Mouse (Mus musculus) ovary, postnatal 14 days (tissue): Measurements from ENCODE around the gene Anapc15-ps.

Experiments
- DNase-seq: peaks from one replicate; pipeline ENCODE4 v3.0.0; 2022; ENCODE audit warnings: low spot score

Gene Anapc15-ps

GRCm38 (mm10) chr10:95673351-95673750, at the start of gene Anapc15-ps:
Gene Anapc15-ps (minus strand): TSS chr10:95673451.
- no peak for DNase-seq

- DNase-seq: no peak
These were observed 49.0 kb upstream of the Anapc15-ps start for GRCm38 (mm10) chr10:95722203-95722611.

GRCm38 (mm10) chr10:95720181-95720798, 47.0 kb upstream of the Anapc15-ps start:
- DNase-seq: no peak

GRCm38 (mm10) chr10:95719472-95719871, 46.2 kb upstream of the Anapc15-ps start:
- DNase-seq: no peak

GRCm38 (mm10) chr10:95718760-95719159, 45.5 kb upstream of the Anapc15-ps start:
- DNase-seq: no peak

GRCm38 (mm10) chr10:95717106-95717680, 43.9 kb upstream of the Anapc15-ps start:
- no peak for DNase-seq

GRCm38 (mm10) chr10:95715687-95716086, 42.4 kb upstream of the Anapc15-ps start:
- DNase-seq: no peak

- DNase-seq: no peak
These were observed 39.0 kb upstream of the Anapc15-ps start for GRCm38 (mm10) chr10:95712221-95712620.

- DNase-seq: no peak
These were observed 36.8 kb upstream of the Anapc15-ps start for GRCm38 (mm10) chr10:95709903-95710660.

- no peak for DNase-seq
These were observed 36.1 kb upstream of the Anapc15-ps start for GRCm38 (mm10) chr10:95709143-95709880.

- no peak for DNase-seq
These were observed 34.8 kb upstream of the Anapc15-ps start for GRCm38 (mm10) chr10:95708001-95708400.

GRCm38 (mm10) chr10:95706867-95707266, 33.6 kb upstream of the Anapc15-ps start:
- no peak for DNase-seq

- no peak for DNase-seq
These were observed 32.5 kb upstream of the Anapc15-ps start for GRCm38 (mm10) chr10:95705747-95706146.

- no peak for DNase-seq
These were observed 31.6 kb upstream of the Anapc15-ps start for GRCm38 (mm10) chr10:95704847-95705246.

GRCm38 (mm10) chr10:95703730-95704129, 30.5 kb upstream of the Anapc15-ps start:
- no peak for DNase-seq

- DNase-seq: no peak
These were observed 27.2 kb upstream of the Anapc15-ps start for GRCm38 (mm10) chr10:95700422-95700821.

GRCm38 (mm10) chr10:95698920-95699714, 25.9 kb upstream of the Anapc15-ps start:
- DNase-seq: no peak

- DNase-seq: no peak
These were observed 23.0 kb upstream of the Anapc15-ps start for GRCm38 (mm10) chr10:95696253-95696641.

- DNase-seq: no peak
These were observed 22.5 kb upstream of the Anapc15-ps start for GRCm38 (mm10) chr10:95695603-95696252.

GRCm38 (mm10) chr10:95694559-95695251, 21.5 kb upstream of the Anapc15-ps start:
- no peak for DNase-seq

GRCm38 (mm10) chr10:95691347-95691746, 18.1 kb upstream of the Anapc15-ps start:
- DNase-seq: no peak
